ENCODE assay signal across 8 mouse cellular contexts in genomic region chr11:21993597-21994376, GRCm38 (mm10). TPM values are rescaled to one million over a fixed set of nuclear protein-coding genes. Genes with fewer than 3 reads are reported as not detected.
DNase-seq lines count a peak whose midpoint lies in the region; ATAC-seq lines count a peak whose summit lies in the region.
"Had no signal": no experiment of that assay in that cellular context is flagged by ENCODE, and none has a peak within 500 bp of the region (broad histone marks: within the 10 kb centered on the region; RNA-seq: fewer than 3 reads in every experiment).

No protein-coding gene starts in this region.

- peak overlapping the region; percentile 9; the same call in 1 of the 2 replicates for H3K4me3 ChIP-seq in heart, embryonic 15.5 days
- peak overlapping the region; percentile 89 for H3K4me3 ChIP-seq in midbrain, embryonic 11.5 days (ENCODE audit: low read depth, low read length)

- peaks cover 29% of the 10 kb centered on the region for H3K4me1 ChIP-seq in heart, embryonic 15.5 days (replicated peaks)
- peaks cover 37% of the 10 kb centered on the region for H3K4me1 ChIP-seq in midbrain, embryonic 11.5 days (ENCODE audit: control insufficient read depth, insufficient read depth, low read length)

- no peaks in the 10 kb centered on the region for H3K36me3 ChIP-seq in heart, embryonic 15.5 days
- H3K36me3 ChIP-seq in midbrain, embryonic 11.5 days (ENCODE audit: control insufficient read depth, insufficient read depth, low read length), result peaks cover 6% of the 10 kb centered on the region; the same call in 1 of the 2 replicates

- H3K27me3 ChIP-seq in heart, embryonic 15.5 days, result peaks cover 85% of the 10 kb centered on the region
- H3K27me3 ChIP-seq in midbrain, embryonic 11.5 days (ENCODE audit: control insufficient read depth, insufficient read depth, low read length), result peaks cover 8% of the 10 kb centered on the region

- no peak overlapping the region for H3K9ac ChIP-seq in heart, embryonic 15.5 days
- H3K9ac ChIP-seq in midbrain, embryonic 11.5 days (ENCODE audit: low read length), result peak overlapping the region; percentile 97

- WGBS in heart, embryonic 15.5 days, result 2% methylated on average over 45 of the region's 47 CpGs
- under 1% methylated on average over 47 of the region's 47 CpGs for WGBS in midbrain, embryonic 11.5 days

- no peaks in the 10 kb centered on the region for H3K9me3 ChIP-seq in heart, embryonic 15.5 days (replicated peaks)
- no peaks in the 10 kb centered on the region for H3K9me3 ChIP-seq in midbrain, embryonic 11.5 days (ENCODE audit: control insufficient read depth, low read length)

- H3K4me2 ChIP-seq in heart, embryonic 15.5 days, result peak overlapping the region; percentile 31; the same call in 1 of the 2 replicates
- H3K4me2 ChIP-seq in midbrain, embryonic 11.5 days, result peak overlapping the region; percentile 81

- ATAC-seq in heart, embryonic 15.5 days (replicated peaks; ENCODE audit: insufficient number of reproducible peaks, insufficient read depth, low FRiP score, low read depth), result no peak
- ATAC-seq in midbrain, embryonic 11.5 days (ENCODE audit: low FRiP score), result no peak; the same call in none of the 2 replicates

- no peak overlapping the region for H3K27ac ChIP-seq in heart, embryonic 15.5 days
- peak overlapping the region; percentile 74 for H3K27ac ChIP-seq in midbrain, embryonic 11.5 days (ENCODE audit: low read depth, low read length)

- peak; percentile 13 for DNase-seq in thymus, postnatal 4 days
- no peak for DNase-seq in thymus, postnatal 0 days (ENCODE audit: low spot score)
- DNase-seq in embryo, embryonic 11 days, result peak; percentile 64
- peak; percentile 47 for DNase-seq in kidney, postnatal 10 days
- peak; percentile 98 for DNase-seq in midbrain, embryonic 11.5 days (ENCODE audit: low spot score, missing footprints)
- no peak for DNase-seq in c-Kit-positive CD71-positive TER-119-positive erythroid progenitor cells, embryonic 14.5 days (ENCODE audit: low spot score)

RNA-seq across cellular contexts. Expression of gene Otx1, which starts 8.9 kb away (rescaled TPM):
- polyA plus RNA-seq in thymus, postnatal 0 days (2015; fragmentation: Nextera tagmentation; extraction: Ambion mirVana), result not detected in 2 replicates
- 0.15 and 0.46 TPM in 2 replicates for polyA plus RNA-seq in heart, embryonic 15.5 days (2015; fragmentation: Nextera tagmentation; extraction: Ambion mirVana)
- 40.6 and 43.7 TPM in 2 replicates for polyA plus RNA-seq in midbrain, embryonic 11.5 days (2014; fragmentation: Nextera tagmentation; extraction: Ambion mirVana)
- polyA plus RNA-seq: spleen, adult 2 months had no signal

Comparison
In these comparisons a context has a peak if more than half of its experiments do, and no peak if none do; other contexts are left out.
1. DNase-seq: peak in thymus, postnatal 4 days (single experiment), embryo, embryonic 11 days (single experiment), kidney, postnatal 10 days (single experiment) and midbrain, embryonic 11.5 days (single experiment); none in thymus, postnatal 0 days (single experiment) and c-Kit-positive CD71-positive TER-119-positive erythroid progenitor cells, embryonic 14.5 days (single experiment).
2. RNA of gene Otx1, which starts 8.9 kb away (polyA plus RNA-seq): 40.6 to 43.7 TPM in midbrain, embryonic 11.5 days; 0.15 to 0.46 TPM in heart, embryonic 15.5 days and not detected in thymus, postnatal 0 days; every median in the first group is over 10 times any median in the second.